Mouse (Mus musculus) hindbrain, postnatal 0 days (tissue): Measurements from ENCODE around the gene Casp14. TPM values are rescaled to one million over a fixed set of nuclear protein-coding genes. Genes with fewer than 3 reads are reported as not detected.
"Not testable (repeated sequence)": the region's sequence is repeated elsewhere in the genome, so short reads cannot be mapped to it uniquely, and the experiment has no call there.

Experiments
- ATAC-seq: fragments of 200-750 bp; cut with Nextera tagmentation; 2 replicates; pipeline ENCODE4 v1.8.0; 2017; ENCODE audit warnings: mild to moderate bottlenecking, moderate TSS enrichment, moderate library complexity
- DNase-seq: peaks from one replicate; pipeline ENCODE4 v3.0.0-alpha.2; 2015; ENCODE audit warnings: low spot score
- H3K27ac ChIP-seq: fragments of 300-500 bp; sonication (generic); 2 replicates; pipeline ENCODE4 v1.5.1; 2014; ENCODE audit warnings: mild to moderate bottlenecking
- H3K27me3 ChIP-seq: fragments of 300-500 bp; sonication (generic); 2 replicates; pipeline ENCODE4 v1.6.1; 2014; ENCODE audit warnings: low read length, mixed read lengths; ENCODE audit not compliant: insufficient read depth
- H3K36me3 ChIP-seq: fragments of 300-500 bp; sonication (generic); 2 replicates; pipeline ENCODE4 v1.6.1; 2014; ENCODE audit warnings: low read length, mixed read lengths; ENCODE audit not compliant: insufficient read depth
- H3K4me1 ChIP-seq: fragments of 300-500 bp; sonication (generic); 2 replicates; pipeline ENCODE4 v1.6.1; 2014; ENCODE audit warnings: antibody characterized with exemption, low read length, mixed read lengths; ENCODE audit not compliant: insufficient read depth
- H3K4me2 ChIP-seq: fragments of 300-500 bp; sonication (generic); 2 replicates; pipeline ENCODE4 v1.6.1; 2014; ENCODE audit warnings: low read depth, mild to moderate bottlenecking, low read length, moderate library complexity, mixed read lengths
- H3K4me3 ChIP-seq: fragments of 300-500 bp; sonication (generic); 2 replicates; pipeline ENCODE4 v1.5.1; 2014; ENCODE audit warnings: low read length
- H3K9ac ChIP-seq: fragments of 300-500 bp; sonication (generic); replicated peaks from 2 replicates; pipeline ENCODE4 v1.6.1; 2014; ENCODE audit warnings: mild to moderate bottlenecking, low read length, moderate library complexity, mixed read lengths
- H3K9me3 ChIP-seq: fragments of 300-500 bp; sonication (generic); 2 replicates; pipeline ENCODE4 v1.6.1; 2016; ENCODE audit warnings: low read length, mixed read lengths
- CTCF ChIP-seq: IDR thresholded peaks from 2 replicates; pipeline ENCODE4 v1.5.1; 2016; ENCODE audit warnings: antibody characterized with exemption, control low read depth, low read depth
- WGBS: fragments of 180-500 bp; shearing (Covaris S2); extraction: QIAGEN DNeasy Blood & Tissue Kit; methylation state at CpG from one replicate; pipeline ENCODE4 v1.1.7; 2014; 5-methylcytosine and 5-hydroxymethylcytosine counted together
- polyA plus RNA-seq: library from polyadenylated mRNA; unstranded; fragments of >200 nt; fragmentation: Nextera tagmentation; extraction: Ambion mirVana; gene quantifications from 2 replicates; pipeline ENCODE4 v1.2.1, GENCODE M21; 2015
- total RNA-seq: library from RNA; depleted of rRNA; stranded (reverse); fragments of >200 nt; gene quantifications from 2 replicates; pipeline ENCODE4 v1.2.3, GENCODE M21; 2014; rRNA removed

Casp14 gene
- total and polyA plus RNA-seq, 2 experiments from 2014 or later, result not detected

- Histone ChIP-seq H3K9ac (no peak overlapping the region), H3K4me3 (no peak overlapping the region), H3K9me3 (no peaks in the 10 kb centered on the region), H3K4me1 (no peaks in the 10 kb centered on the region), H3K27ac (no peak overlapping the region), H3K36me3 (no peaks in the 10 kb centered on the region), H3K4me2 (no peak overlapping the region), H3K27me3 (no peaks in the 10 kb centered on the region)
- no peak for ATAC-seq
- TF ChIP-seq CTCF, result no peak
- DNase-seq, result no peak
- WGBS, result 58% methylated on average over 3 of the region's 3 CpGs
Observed at GRCm38 (mm10) chr10:78700881-78701280, 17.2 kb downstream of the Casp14 start.

GRCm38 (mm10) chr10:78689973-78690372 is 28.1 kb downstream of the Casp14 start:
- H3K27me3 ChIP-seq, result no peaks in the 10 kb centered on the region
- H3K9me3 ChIP-seq, result no peaks in the 10 kb centered on the region
- no peaks in the 10 kb centered on the region for H3K36me3 ChIP-seq
- ATAC-seq (no peak), DNase-seq (no peak)
- WGBS, result 92% methylated on average over 6 of the region's 6 CpGs
- H3K4me3 ChIP-seq, result no peak overlapping the region
- H3K9ac ChIP-seq, result no peak overlapping the region
- TF ChIP-seq CTCF, result no peak
- no peak overlapping the region for H3K4me2 ChIP-seq
- no peaks in the 10 kb centered on the region for H3K4me1 ChIP-seq
- no peak overlapping the region for H3K27ac ChIP-seq

- H3K27me3 ChIP-seq, result no peaks in the 10 kb centered on the region
- DNase-seq, result no peak
- H3K9ac ChIP-seq, result no peak overlapping the region
- H3K4me2 ChIP-seq, result no peak overlapping the region
- H3K36me3 ChIP-seq, result no peaks in the 10 kb centered on the region
- H3K27ac ChIP-seq, result no peak overlapping the region
- 79% methylated on average over 4 of the region's 4 CpGs for WGBS
- H3K4me1 ChIP-seq, result no peaks in the 10 kb centered on the region
- H3K9me3 ChIP-seq, result no peaks in the 10 kb centered on the region
- no peak for ATAC-seq
- TF ChIP-seq CTCF, result no peak
- H3K4me3 ChIP-seq, result no peak overlapping the region
Observed at GRCm38 (mm10) chr10:78686995-78687577, 31.0 kb downstream of the Casp14 start.

- H3K27me3 ChIP-seq, ATAC-seq, H3K9ac ChIP-seq, H3K4me2 ChIP-seq, H3K4me3 ChIP-seq, H3K27ac ChIP-seq, H3K36me3 ChIP-seq, H3K9me3 ChIP-seq, H3K4me1 ChIP-seq, DNase-seq: not testable (repeated sequence)
- WGBS, result 6% methylated on average over 1 of the region's 1 CpGs
Observed at GRCm38 (mm10) chr10:78670121-78670520, 48.0 kb downstream of the Casp14 start.

GRCm38 (mm10) chr10:78666696-78667095 is 51.4 kb downstream of the Casp14 start:
- H3K9ac ChIP-seq, result not testable (repeated sequence)

GRCm38 (mm10) chr10:78664546-78664945 is 53.5 kb downstream of the Casp14 start:
- Histone ChIP-seq H3K4me2 (no peak overlapping the region), H3K27me3 (no peaks in the 10 kb centered on the region), H3K9me3 (no peaks in the 10 kb centered on the region), H3K4me3 (no peak overlapping the region), H3K36me3 (no peaks in the 10 kb centered on the region), H3K27ac (no peak overlapping the region), H3K9ac (no peak overlapping the region), H3K4me1 (no peaks in the 10 kb centered on the region)
- DNase-seq (no peak), ATAC-seq (no peak)
- TF ChIP-seq CTCF, result no peak
- 88% methylated on average over 1 of the region's 1 CpGs for WGBS

More at GRCm38 (mm10) chr10:78666696-78667095, 51.4 kb downstream of the Casp14 start:
- not testable (repeated sequence) for H3K4me3 ChIP-seq, ATAC-seq, H3K4me2 ChIP-seq, DNase-seq, H3K9me3 ChIP-seq, H3K4me1 ChIP-seq, H3K27ac ChIP-seq, H3K27me3 ChIP-seq, H3K36me3 ChIP-seq
- WGBS, result 94% methylated on average over 10 of the region's 10 CpGs

Other genes starting within 250 kb of the Casp14 start
- gene Olfr1358, start 200.9 kb downstream of the Casp14 start, total RNA-seq, result not detected in 2 replicates
- not detected in 2 replicates for gene Olfr1358, start 200.9 kb downstream of the Casp14 start, polyA plus RNA-seq
- gene Ilvbl, start 143.9 kb downstream of the Casp14 start, total RNA-seq, result 59.1 and 66.2 TPM in 2 replicates
- 83.6 and 86.4 TPM in 2 replicates for gene Ilvbl, start 143.9 kb downstream of the Casp14 start, polyA plus RNA-seq
- gene Syde1, start 126.3 kb downstream of the Casp14 start, total RNA-seq, result 5.6 and 7.2 TPM in 2 replicates
- gene Syde1, start 126.3 kb downstream of the Casp14 start, polyA plus RNA-seq, result 3.5 and 3.6 TPM in 2 replicates
- gene Olfr1357, start 100.2 kb downstream of the Casp14 start, total RNA-seq, result not detected in 2 replicates
- not detected in 2 replicates for gene Olfr1357, start 100.2 kb downstream of the Casp14 start, polyA plus RNA-seq
- not detected in 2 replicates for gene Ccdc105, start 34.8 kb upstream of the Casp14 start, total RNA-seq
- 0.16 and 0.28 TPM in 2 replicates for gene Ccdc105, start 34.8 kb upstream of the Casp14 start, polyA plus RNA-seq
- gene Slc1a6, start 62.2 kb upstream of the Casp14 start, total RNA-seq, result 79.2 and 80.1 TPM in 2 replicates
- 38.8 and 41.3 TPM in 2 replicates for gene Slc1a6, start 62.2 kb upstream of the Casp14 start, polyA plus RNA-seq
- not detected in 2 replicates for gene Olfr1356, start 133.9 kb upstream of the Casp14 start, total RNA-seq
- gene Olfr1356, start 133.9 kb upstream of the Casp14 start, polyA plus RNA-seq, result not detected in 2 replicates
- not detected in 2 replicates for gene Olfr1355, start 157.2 kb upstream of the Casp14 start, total RNA-seq
- gene Olfr1355, start 157.2 kb upstream of the Casp14 start, polyA plus RNA-seq, result not detected in 2 replicates
- gene Olfr1354, start 194.9 kb upstream of the Casp14 start, total RNA-seq, result not detected in 2 replicates
- not detected in 2 replicates for gene Olfr1354, start 194.9 kb upstream of the Casp14 start, polyA plus RNA-seq
- not detected in 2 replicates for gene Olfr8, start 232.3 kb upstream of the Casp14 start, total RNA-seq
- not detected in 2 replicates for gene Olfr8, start 232.3 kb upstream of the Casp14 start, polyA plus RNA-seq
- not detected in 2 replicates for gene Olfr1353, start 245.0 kb upstream of the Casp14 start, total RNA-seq
- not detected in 2 replicates for gene Olfr1353, start 245.0 kb upstream of the Casp14 start, polyA plus RNA-seq